Mouse (Mus musculus) myocyte (in vitro differentiated cells): ENCODE results near the gene Zdhhc21. TPM values are rescaled to one million over a fixed set of nuclear protein-coding genes. Genes with fewer than 3 reads are reported as not detected.

ENCODE experiments used
- H3K27me3 ChIP-seq: one replicate; pipeline ENCODE4 v1.6.1; 2011; ENCODE audit not compliant: control insufficient read depth, insufficient read depth, insufficient read length
- H3K36me3 ChIP-seq: one replicate; pipeline ENCODE4 v1.6.1; 2011; ENCODE audit not compliant: control insufficient read depth, insufficient read depth
- H3K4me2 ChIP-seq: one replicate; pipeline ENCODE4 v1.6.1; 2011; ENCODE audit warnings: low read depth, control low read depth
- H3K4me3 ChIP-seq: one replicate; pipeline ENCODE4 v1.5.1; 2011; ENCODE audit warnings: mild to moderate bottlenecking, control low read depth, moderate library complexity
- H3K79me2 ChIP-seq: one replicate; pipeline ENCODE4 v1.6.1; 2011; ENCODE audit not compliant: control insufficient read depth, insufficient read depth
- H3ac ChIP-seq: one replicate; pipeline ENCODE4 v1.6.1; 2011; ENCODE audit not compliant: control insufficient read depth, insufficient read length
- CEBPB ChIP-seq: IDR thresholded peaks from 2 replicates; pipeline ENCODE4 v1.6.1; 2011; ENCODE audit warnings: mild to moderate bottlenecking, moderate library complexity; ENCODE audit not compliant: poor library complexity, insufficient read depth, severe bottlenecking
- E2F4 ChIP-seq: IDR thresholded peaks from one replicate; pipeline ENCODE4 v1.6.1; 2011; ENCODE audit warnings: mild to moderate bottlenecking, control low read depth, moderate library complexity; ENCODE audit not compliant: insufficient read depth
- MAX ChIP-seq: IDR thresholded peaks from one replicate; pipeline ENCODE4 v1.6.1; 2011; ENCODE audit warnings: low read depth, mild to moderate bottlenecking, control low read depth
- MYOD1 ChIP-seq, 3 experiments: IDR thresholded peaks; one replicate each; pipeline ENCODE4 v1.6.1; 2011; ENCODE audit warnings: control low read depth in 2 of 3, low read depth in 2 of 3, mild to moderate bottlenecking in 2 of 3, moderate library complexity in 1 of 3; ENCODE audit not compliant: insufficient read length in 2 of 3, control insufficient read depth in 1 of 3
- MYOG ChIP-seq, 3 experiments: IDR thresholded peaks; one replicate each; pipeline ENCODE4 v1.6.1; 2011; ENCODE audit warnings: control low read depth in 2 of 3, low read depth in 2 of 3, mild to moderate bottlenecking in 2 of 3; ENCODE audit not compliant: insufficient read length in 2 of 3, control insufficient read depth in 1 of 3, insufficient read depth in 1 of 3
- POLR2A ChIP-seq: IDR thresholded peaks from one replicate; pipeline ENCODE4 v1.6.1; 2011; ENCODE audit warnings: low read depth, mild to moderate bottlenecking, control low read depth, moderate library complexity; ENCODE audit not compliant: insufficient read length
- POLR2AphosphoS2 ChIP-seq: IDR thresholded peaks from one replicate; pipeline ENCODE4 v1.6.1; 2011; ENCODE audit warnings: low read depth, control low read depth; ENCODE audit not compliant: insufficient read length
- REST ChIP-seq: IDR thresholded peaks from one replicate; pipeline ENCODE4 v1.6.1; 2011; ENCODE audit warnings: mild to moderate bottlenecking, control low read depth, moderate library complexity; ENCODE audit not compliant: insufficient read depth, insufficient read length
- SRF ChIP-seq: IDR thresholded peaks from one replicate; pipeline ENCODE4 v1.6.1; 2011; ENCODE audit warnings: low read depth; ENCODE audit not compliant: control insufficient read depth, insufficient read length
- TCF12 ChIP-seq: IDR thresholded peaks from one replicate; pipeline ENCODE4 v1.6.1; 2011; ENCODE audit warnings: mild to moderate bottlenecking, control low read depth; ENCODE audit not compliant: poor library complexity, insufficient read depth, severe bottlenecking
- TCF3 ChIP-seq: IDR thresholded peaks from one replicate; pipeline ENCODE4 v1.6.1; 2011; ENCODE audit warnings: low read depth, control low read depth; ENCODE audit not compliant: insufficient read length
- USF1 ChIP-seq: IDR thresholded peaks from one replicate; pipeline ENCODE4 v1.6.1; 2011; ENCODE audit warnings: low read depth, mild to moderate bottlenecking, control low read depth, moderate library complexity
- polyA plus RNA-seq: library from polyadenylated mRNA; unstranded; fragments of >200 nt; fragmentation: generic; extraction: Trizol; gene quantifications from one replicate; pipeline ENCODE4 v1.2.1, GENCODE M21; 2012; ENCODE audit warnings: missing spikeins

Gene Zdhhc21
- polyA plus RNA-seq, 1 experiment: 3.1 TPM

DNA sequence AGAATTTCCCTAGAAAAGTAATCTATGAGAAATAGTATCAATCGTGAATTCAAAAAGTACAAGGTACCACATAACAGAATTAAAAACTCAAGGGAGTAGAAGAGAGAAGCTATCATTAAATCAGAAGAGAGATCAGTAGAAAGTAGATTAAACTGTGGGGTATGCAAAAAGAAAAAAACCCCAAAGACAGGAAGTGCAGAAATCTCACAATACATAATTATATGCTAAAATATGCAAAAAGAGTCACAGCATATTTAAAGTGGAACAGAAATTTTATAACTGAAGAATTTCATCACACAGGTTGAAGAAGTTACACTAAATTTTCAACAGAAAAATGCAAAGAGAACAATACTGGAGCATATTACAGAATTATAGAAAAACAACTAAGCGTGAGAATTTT is 28.6 kb downstream of the Zdhhc21 start:
- no peak for TF ChIP-seq TCF12
- no peak for TF ChIP-seq POLR2AphosphoS2
- TF ChIP-seq SRF: no peak
- no peak for TF ChIP-seq REST
- no peak for TF ChIP-seq TCF3
- TF ChIP-seq MAX: no peak
- no peak for TF ChIP-seq CEBPB
- no peak for TF ChIP-seq USF1
- no peak for TF ChIP-seq MYOD1 (IDR thresholded peaks at IDR 0.05; ENCODE audit: control insufficient read depth in 1 of 3, insufficient read length in 2 of 3, low read depth in 2 of 3)
- no peak for TF ChIP-seq POLR2A
- TF ChIP-seq E2F4: no peak
- no peak for TF ChIP-seq MYOG (IDR thresholded peaks at IDR 0.05; ENCODE audit: control insufficient read depth in 1 of 3, insufficient read depth in 1 of 3, insufficient read length in 2 of 3, low read depth in 2 of 3)
- Histone ChIP-seq H3K4me2 (no peak overlapping the region), H3K36me3 (peaks cover 26% of the 10 kb centered on the region), H3K27me3 (no peaks in the 10 kb centered on the region), H3ac (no peak overlapping the region), H3K79me2 (no peaks in the 10 kb centered on the region), H3K4me3 (no peak overlapping the region)

DNA sequence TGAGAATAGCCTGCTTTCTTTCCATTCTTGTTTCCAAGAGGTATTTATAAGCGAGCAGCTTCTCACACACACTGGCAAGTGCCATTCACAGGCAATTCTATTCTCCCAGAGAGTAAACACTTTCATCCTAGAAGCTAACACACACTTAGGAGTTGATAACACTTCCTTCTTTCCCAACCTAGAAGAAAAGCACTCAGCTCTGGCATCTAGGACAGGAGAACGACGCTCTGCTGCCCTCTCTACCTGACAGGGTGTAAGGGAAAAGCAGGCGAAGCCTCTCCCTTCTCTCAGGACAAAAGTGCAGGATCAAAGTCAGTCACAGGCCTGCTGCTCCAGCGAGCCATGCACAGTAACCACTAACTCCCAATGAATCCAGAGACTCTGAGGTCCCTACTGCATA is 30.3 kb downstream of the Zdhhc21 start:
- TF ChIP-seq MYOD1 (IDR thresholded peaks at IDR 0.05; ENCODE audit: control insufficient read depth in 1 of 3, insufficient read length in 2 of 3, low read depth in 2 of 3) (no peak), TCF3 (no peak), MYOG (IDR thresholded peaks at IDR 0.05; ENCODE audit: control insufficient read depth in 1 of 3, insufficient read depth in 1 of 3, insufficient read length in 2 of 3, low read depth in 2 of 3) (no peak)
- H3K36me3 ChIP-seq: peaks cover 22% of the 10 kb centered on the region
- H3K4me2 ChIP-seq: no peak overlapping the region
- no peak overlapping the region for H3K4me3 ChIP-seq
- H3K79me2 ChIP-seq: no peaks in the 10 kb centered on the region
- H3ac ChIP-seq: no peak overlapping the region
- no peaks in the 10 kb centered on the region for H3K27me3 ChIP-seq

DNA sequence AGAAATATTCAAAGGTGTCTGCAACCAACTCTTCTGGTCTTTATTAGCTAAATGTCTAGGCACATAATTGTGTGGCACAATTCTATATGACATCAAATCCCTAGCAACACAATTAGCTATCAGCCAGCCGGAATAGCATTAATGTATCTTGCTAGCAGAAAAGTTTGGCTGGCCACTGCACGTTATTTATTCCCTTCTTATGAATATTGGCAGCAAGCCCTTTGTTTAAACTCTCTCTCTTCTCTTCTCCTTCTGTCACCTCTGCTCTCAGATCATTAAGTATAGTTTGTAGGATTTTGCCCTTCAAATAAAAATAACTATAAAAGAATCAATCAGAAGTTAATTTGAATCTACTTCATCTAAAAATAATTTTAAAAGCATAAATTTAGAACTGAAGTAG is 32.8 kb downstream of the Zdhhc21 start:
- H3K4me2 ChIP-seq: no peak overlapping the region
- H3K79me2 ChIP-seq: no peaks in the 10 kb centered on the region
- no peak overlapping the region for H3ac ChIP-seq
- H3K4me3 ChIP-seq: no peak overlapping the region
- H3K27me3 ChIP-seq: no peaks in the 10 kb centered on the region
- no peak for TF ChIP-seq REST
- no peak for TF ChIP-seq CEBPB
- H3K36me3 ChIP-seq: peaks cover 15% of the 10 kb centered on the region

DNA sequence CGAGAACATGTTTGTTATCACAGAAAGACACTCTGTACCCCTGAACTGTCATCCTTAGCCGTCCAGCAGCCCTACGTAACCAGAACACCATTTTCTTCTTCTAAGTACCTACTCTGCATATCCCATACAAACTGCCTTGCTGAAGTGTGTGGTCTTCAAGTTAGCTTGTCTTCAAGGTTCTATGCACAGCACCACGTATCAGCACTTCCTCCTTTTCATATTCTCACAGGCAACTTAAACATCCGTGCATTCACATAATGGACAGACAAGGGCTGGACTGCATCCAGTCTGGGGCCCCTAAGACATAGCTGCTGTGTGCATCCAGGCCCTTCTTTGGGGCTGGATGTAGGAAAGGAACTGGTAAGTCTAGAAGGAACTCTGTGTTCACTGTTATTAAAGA is 41.9 kb downstream of the Zdhhc21 start:
- Histone ChIP-seq H3ac (no peak overlapping the region), H3K27me3 (no peaks in the 10 kb centered on the region), H3K4me2 (no peak overlapping the region), H3K36me3 (peaks cover 5% of the 10 kb centered on the region), H3K4me3 (no peak overlapping the region), H3K79me2 (no peaks in the 10 kb centered on the region)
- TF ChIP-seq REST (no peak), SRF (no peak), E2F4 (no peak), MYOD1 (IDR thresholded peaks at IDR 0.05; ENCODE audit: control insufficient read depth in 1 of 3, insufficient read length in 2 of 3, low read depth in 2 of 3) (no peak), TCF3 (no peak), POLR2AphosphoS2 (no peak), POLR2A (no peak), MYOG (IDR thresholded peaks at IDR 0.05; ENCODE audit: control insufficient read depth in 1 of 3, insufficient read depth in 1 of 3, insufficient read length in 2 of 3, low read depth in 2 of 3) (no peak), TCF12 (no peak), MAX (no peak), USF1 (no peak)

DNA sequence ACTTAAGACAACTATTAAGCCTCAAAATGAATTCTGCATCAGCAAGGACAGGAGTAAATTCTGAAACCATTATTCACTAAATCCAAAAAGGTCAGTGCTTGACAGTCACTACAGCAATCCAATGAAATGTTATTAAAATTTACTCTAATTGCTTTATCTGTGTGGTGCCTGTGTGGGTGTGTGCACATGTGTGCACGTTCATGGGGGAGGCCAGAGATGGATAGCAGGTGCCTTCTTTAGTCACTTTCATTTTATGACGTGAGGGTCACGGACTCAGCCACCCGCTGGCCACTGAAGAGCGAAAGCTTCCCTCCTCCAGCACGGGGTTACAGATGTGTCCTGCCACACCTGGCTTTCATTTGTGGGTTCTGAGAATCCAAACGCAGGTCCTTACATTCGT is 43.4 kb downstream of the Zdhhc21 start:
- no peak for TF ChIP-seq MYOG (IDR thresholded peaks at IDR 0.05; ENCODE audit: control insufficient read depth in 1 of 3, insufficient read depth in 1 of 3, insufficient read length in 2 of 3, low read depth in 2 of 3)
- TF ChIP-seq E2F4: no peak
- TF ChIP-seq USF1: no peak
- no peak for TF ChIP-seq TCF3
- TF ChIP-seq SRF: no peak
- TF ChIP-seq MAX: no peak
- TF ChIP-seq CEBPB: no peak
- TF ChIP-seq POLR2AphosphoS2: no peak
- no peak for TF ChIP-seq TCF12
- no peak for TF ChIP-seq REST
- no peak for TF ChIP-seq MYOD1 (IDR thresholded peaks at IDR 0.05; ENCODE audit: control insufficient read depth in 1 of 3, insufficient read length in 2 of 3, low read depth in 2 of 3)
- no peak for TF ChIP-seq POLR2A
- H3K36me3 ChIP-seq: peaks cover 5% of the 10 kb centered on the region
- no peaks in the 10 kb centered on the region for H3K79me2 ChIP-seq
- no peaks in the 10 kb centered on the region for H3K27me3 ChIP-seq
- H3K4me3 ChIP-seq: no peak overlapping the region
- H3ac ChIP-seq: no peak overlapping the region
- H3K4me2 ChIP-seq: no peak overlapping the region
